Mouse (Mus musculus): ENCODE measurements at regions not wholly inside any gene's neighbourhood (a gene's known extent, or its start where the extent isn't known, plus 50 kb on each side); places are given as distances from the start of the nearest gene placed in this dataset.

DNA sequence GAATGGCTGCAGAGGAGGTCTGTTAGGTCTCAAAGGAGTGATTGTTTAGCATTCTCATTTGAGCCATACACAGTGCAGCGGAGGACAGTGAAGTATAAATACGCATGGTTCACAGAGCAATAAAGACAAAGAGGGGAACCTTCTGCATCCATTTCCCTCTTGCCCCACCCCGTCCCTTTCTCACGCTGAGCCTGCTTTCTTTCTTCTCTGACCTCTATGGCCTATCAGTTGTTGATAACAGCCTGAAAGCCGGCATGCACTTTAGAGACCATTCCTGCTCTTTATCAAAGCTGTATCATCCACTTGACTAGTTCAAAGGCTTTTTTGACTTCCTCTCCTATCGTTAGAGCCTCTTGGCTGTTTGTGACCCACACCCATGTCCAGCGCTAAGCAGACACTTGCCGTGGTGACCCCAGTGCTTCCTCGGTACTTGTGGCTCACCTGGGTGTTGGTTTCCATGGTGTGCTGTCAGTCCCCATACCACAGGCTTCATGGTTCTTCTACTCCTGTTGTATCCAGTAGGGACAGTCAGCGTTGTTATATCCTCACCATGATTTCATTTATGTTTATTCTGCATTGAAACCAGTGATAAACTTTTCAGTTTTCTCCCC is 161.3 kb downstream of the Slc30a10 start:
- no peak for DNase-seq (ENCODE audit: extremely low spot score in 1 of 2, low spot score in 1 of 2)

DNA sequence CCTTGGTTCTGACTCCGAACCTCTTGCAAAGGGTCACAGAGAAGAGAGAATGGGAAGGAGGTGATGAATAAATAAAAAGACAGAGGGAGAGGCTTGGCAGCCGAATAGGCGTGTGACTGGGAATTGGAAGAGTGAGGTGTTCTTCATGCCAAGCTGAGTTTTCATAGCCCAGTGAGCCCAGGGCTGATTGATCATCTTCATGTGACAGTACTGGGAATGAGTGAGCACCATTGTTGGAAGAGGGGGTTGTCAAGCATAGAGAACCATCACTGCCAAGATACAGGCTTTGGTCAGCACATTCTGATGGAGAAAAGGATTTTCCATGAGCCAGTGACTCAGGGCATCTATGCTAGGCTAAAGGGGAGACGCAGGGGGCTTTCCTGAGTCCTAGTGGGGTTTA is 163.0 kb downstream of the Slc30a10 start:
- no peak for DNase-seq (ENCODE audit: extremely low spot score in 1 of 2, low spot score in 1 of 2)

DNA sequence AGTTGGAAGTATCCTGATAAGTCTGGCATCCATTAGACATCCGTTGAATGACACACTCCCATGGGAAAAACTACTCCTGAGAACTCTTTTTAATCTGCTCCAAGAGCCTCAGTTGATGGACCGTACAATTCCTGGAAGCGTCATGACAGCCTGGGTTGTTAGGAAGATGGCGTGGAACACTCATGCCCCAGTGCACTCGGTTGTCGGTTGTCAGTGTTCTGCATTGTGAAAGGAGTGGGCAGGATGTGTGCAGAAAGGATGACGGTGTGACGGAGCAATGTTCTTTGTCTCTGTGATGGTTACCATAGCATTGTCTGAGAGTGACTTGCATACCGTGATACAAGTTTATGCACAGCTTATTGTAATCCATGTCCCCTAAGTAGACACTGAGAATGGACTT is 164.4 kb downstream of the Slc30a10 start:
- DNase-seq (ENCODE audit: extremely low spot score in 1 of 2, low spot score in 1 of 2): no peak

DNA sequence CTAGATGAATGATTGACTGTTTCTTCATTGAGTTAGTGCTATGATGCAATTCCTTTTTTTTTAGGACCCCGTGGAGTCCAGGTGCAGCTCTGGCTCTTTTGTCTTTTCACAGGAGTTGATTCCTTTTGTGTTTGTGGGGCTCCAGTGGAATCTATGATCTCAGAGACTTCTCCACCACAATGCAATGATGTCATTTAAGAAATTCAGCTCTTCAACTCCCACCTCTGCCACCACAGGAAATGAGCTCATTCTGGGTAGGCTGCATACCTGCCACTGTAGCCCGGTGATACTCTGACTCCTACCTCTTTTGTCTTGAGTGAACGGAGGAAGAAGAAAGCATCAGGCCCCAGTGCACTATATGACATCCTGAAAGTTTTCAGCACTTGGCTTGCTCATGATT is 173.8 kb downstream of the Slc30a10 start:
- no peak for DNase-seq (ENCODE audit: extremely low spot score in 1 of 2, low spot score in 1 of 2)

DNA sequence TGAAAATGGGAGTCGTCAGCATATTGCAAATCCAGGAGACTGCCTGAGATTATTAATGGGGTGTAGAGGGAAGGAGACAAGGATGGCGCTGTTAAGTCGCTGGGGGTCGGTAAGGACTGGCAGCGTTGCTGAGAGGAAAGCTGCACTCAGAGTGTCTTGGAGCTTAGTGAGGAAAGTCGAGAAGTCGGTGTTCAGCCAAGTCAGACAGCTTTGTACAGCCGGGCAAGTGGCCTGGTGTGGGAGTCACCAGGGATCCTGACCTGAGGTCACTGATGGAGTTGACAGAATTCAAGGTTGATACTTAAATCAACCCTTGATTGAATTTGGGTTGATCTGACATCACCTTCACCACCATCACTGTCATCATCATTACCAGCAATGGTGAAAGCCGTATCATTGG is 175.3 kb downstream of the Slc30a10 start:
- DNase-seq (ENCODE audit: extremely low spot score in 1 of 2, low spot score in 1 of 2): no peak

DNA sequence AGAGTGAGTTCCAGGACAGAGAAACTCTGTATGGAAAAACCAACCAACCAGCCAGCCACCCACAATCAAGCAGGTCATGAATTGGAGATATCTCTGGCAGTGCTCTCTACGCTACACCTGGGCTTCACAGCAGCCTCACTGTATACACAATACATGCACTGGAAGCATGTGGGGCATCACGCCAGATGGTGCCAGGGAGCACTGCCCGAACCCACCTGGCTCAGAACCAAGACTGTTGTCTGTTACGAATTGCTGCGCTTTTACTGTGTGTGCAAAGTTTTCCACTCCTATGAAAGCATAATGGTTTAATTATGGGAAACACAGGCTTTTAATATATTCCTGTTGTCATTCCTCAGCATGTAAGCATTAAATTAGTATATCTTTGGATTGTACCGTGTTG is 184.0 kb downstream of the Slc30a10 start:
- DNase-seq (ENCODE audit: extremely low spot score in 1 of 2, low spot score in 1 of 2): no peak

DNA sequence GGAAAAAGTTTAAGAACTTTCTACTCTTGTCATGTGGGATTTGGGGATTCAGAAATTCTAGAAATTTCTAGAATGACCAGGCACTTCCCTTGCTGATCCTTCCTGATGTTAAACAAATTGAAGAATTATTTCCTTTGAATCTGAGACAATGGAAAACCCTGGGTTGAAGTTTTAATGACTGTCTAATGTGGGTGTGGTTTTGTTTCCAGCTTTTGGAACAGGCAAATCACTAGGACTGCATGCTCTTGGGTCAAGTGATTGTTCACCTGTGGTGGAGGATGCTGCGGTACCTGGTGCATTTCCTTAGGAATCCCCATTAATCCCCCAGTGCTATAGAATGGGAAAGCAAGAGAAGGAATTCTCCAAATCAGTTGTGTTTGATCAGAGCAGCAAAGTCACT is 184.8 kb downstream of the Slc30a10 start:
- no peak for DNase-seq (ENCODE audit: extremely low spot score in 1 of 2, low spot score in 1 of 2)

DNA sequence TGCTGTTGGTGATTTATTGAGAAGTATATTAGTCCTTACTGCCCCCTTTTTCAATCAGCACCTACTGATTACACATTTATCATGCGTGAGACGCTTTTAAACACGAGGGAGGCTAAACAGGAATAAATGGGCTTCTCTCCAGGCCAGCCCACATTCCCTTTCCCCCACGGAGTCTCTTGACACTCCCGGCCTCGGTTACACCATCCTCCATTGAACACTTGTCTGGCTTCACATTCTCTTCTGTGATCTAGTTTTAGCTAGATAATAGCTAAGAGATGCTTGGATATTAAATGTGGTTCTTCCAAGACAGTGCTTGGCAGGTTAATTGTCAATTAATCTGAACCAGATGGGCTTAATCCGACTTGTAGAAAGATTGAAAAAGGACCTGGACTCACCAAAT is 189.4 kb downstream of the Slc30a10 start:
- DNase-seq (ENCODE audit: extremely low spot score in 1 of 2, low spot score in 1 of 2): no peak

DNA sequence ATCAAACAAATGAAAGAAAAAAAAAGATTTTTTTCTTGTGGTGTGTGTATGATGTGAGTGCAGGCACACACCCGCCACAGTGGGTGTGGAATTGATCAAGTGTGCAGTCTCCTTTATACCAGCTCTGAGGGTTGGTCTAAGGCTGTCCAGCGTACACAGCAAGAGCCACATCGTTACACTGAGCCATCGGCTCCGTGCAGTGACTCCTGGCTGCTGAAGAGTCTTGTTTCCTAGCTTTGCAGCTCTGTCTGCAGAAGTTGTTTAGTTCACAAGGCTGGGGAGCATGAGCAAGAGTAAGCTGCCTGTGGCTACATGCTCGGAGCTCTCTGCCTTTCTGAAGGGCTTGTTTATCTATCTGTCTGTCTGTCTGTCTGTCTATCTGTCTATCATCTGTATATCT is 193.5 kb downstream of the Slc30a10 start:
- DNase-seq (ENCODE audit: extremely low spot score in 1 of 2, low spot score in 1 of 2): no peak

DNA sequence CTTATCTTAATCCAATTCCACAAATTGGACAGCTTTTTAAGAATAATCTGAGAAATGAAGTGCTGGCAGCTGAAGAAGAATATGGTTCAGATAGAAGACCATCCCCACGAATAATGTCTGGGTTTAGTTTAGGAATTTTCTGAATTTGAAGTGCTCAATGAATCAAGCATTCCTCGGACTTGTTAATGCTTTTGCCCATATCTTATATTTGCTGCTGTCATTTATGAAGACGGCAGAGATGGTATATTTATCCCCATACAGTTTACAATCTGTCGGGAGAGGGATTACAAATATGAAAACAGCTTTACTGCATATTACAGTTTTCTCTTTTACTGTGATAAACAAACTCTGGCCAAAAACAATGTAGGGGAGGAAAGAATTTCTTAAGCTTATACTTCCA is 194.3 kb downstream of the Slc30a10 start:
- DNase-seq (ENCODE audit: extremely low spot score in 1 of 2, low spot score in 1 of 2): no peak

DNA sequence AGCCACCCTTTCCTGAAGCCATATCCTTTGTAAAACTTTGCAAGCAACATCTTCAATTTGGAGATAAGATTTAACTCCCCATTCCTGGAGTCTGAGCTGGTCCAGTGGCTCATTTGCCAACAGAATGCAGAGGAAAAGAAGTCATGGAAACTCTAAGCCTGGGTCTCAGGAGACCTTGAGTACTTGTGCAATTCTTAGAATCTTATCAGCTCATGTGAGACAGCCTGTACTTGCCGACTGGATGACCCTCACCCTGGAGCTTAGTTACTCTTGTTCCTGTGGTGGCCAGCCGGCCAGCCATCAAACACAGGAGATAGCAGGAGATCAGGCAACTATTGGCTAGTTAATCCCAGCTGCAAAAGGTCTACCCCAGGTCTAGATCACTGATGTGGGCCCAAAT is 196.3 kb downstream of the Slc30a10 start:
- DNase-seq (ENCODE audit: extremely low spot score in 1 of 2, low spot score in 1 of 2): no peak

DNA sequence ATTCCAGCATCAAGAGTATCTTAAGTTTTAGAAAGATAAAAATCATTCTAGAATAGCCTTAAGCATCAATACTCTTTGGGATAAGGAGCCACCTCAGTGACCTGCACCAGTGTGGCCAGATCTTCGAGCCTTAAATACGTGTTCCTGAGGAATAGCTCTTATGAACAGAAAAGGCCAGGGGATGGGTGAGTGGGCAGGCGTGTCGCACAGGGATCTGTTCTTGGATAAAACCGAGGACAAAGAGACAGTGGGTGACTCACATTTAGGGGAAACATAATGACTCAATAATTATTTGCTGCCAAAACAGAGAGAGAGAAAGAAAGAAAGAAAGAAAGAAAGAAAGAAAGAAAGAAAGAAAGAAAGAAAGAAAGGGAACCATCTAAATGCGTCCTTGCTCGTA is 200.4 kb downstream of the Slc30a10 start:
- DNase-seq (ENCODE audit: extremely low spot score in 1 of 2, low spot score in 1 of 2): no peak

DNA sequence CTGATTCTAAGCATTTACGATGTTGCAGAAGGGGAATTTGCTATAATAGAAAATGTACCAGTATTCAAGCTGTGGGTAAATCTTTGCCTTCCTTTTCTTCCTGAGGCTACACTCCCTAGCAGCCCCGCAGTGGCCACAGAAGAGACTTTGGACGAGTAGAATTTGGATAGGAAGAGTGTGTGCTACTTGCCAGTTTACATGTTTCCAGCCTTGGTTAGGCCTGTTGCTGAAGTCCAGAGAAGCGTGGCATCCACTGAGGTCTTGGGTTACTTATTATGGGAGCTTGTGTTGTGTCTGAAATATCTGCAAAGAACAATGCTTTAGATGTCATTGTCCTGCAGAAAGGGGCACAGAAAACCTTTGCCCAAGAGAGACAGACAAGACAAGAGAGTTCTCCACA is 200.8 kb downstream of the Slc30a10 start:
- DNase-seq (ENCODE audit: extremely low spot score in 1 of 2, low spot score in 1 of 2): no peak

DNA sequence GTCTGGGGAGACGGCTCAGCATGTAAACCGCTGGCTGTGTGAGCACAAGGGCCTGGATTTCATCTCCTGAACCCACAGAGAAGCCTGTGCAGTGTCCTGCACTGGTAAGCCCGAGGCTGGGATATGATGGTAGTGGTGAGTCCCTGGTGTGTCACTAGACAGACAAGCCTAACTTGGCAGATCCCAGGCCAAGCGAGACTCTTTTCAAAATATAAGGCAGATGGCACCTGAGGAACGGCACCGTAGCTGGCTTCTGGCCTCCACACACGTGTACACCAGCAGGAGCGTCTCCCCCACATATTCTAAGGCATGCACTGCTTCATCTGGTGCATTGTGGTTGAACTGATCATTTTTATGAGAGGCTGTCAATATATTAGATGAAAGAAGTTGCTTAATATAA is 202.6 kb downstream of the Slc30a10 start:
- no peak for DNase-seq (ENCODE audit: extremely low spot score in 1 of 2, low spot score in 1 of 2)

DNA sequence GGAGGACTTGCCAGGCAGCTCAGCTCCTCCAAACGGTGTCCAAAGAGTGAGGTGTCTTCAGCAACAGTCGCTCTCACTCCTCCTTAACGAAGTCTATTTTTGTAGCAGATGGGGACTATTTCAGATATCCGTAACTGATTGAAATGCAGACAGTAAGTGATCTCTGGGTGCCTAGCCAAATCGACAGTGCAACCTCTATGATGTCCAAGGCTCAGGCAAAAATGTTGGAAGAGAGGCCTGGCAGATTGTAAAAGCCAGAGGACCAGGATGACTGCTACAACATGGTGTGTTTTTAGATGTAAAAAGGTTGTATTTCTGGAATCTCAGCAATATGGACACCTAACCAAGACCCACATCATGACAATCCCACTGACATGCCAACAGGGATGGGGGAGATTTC is 204.8 kb downstream of the Slc30a10 start:
- DNase-seq (ENCODE audit: extremely low spot score in 1 of 2, low spot score in 1 of 2): no peak

DNA sequence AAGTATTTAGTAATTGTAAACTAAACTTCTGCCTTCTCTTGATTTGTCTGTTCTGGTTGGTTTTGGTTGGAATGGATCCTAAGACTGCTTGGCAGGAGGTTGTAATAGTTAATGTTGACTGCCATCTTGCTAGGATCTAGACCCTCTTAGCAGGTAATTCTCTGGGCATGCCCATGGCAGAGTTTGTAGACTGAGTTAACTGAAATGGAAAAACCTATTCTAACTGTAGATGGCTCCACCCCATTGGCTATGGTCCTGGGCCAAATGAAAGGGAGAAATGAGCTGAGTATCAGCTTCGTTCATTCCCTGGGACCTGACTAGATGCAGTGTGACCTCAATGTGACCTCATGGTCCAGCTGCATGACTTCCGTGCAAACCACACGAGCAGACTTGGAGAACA is 207.7 kb downstream of the Slc30a10 start:
- no peak for DNase-seq (ENCODE audit: extremely low spot score in 1 of 2, low spot score in 1 of 2)

DNA sequence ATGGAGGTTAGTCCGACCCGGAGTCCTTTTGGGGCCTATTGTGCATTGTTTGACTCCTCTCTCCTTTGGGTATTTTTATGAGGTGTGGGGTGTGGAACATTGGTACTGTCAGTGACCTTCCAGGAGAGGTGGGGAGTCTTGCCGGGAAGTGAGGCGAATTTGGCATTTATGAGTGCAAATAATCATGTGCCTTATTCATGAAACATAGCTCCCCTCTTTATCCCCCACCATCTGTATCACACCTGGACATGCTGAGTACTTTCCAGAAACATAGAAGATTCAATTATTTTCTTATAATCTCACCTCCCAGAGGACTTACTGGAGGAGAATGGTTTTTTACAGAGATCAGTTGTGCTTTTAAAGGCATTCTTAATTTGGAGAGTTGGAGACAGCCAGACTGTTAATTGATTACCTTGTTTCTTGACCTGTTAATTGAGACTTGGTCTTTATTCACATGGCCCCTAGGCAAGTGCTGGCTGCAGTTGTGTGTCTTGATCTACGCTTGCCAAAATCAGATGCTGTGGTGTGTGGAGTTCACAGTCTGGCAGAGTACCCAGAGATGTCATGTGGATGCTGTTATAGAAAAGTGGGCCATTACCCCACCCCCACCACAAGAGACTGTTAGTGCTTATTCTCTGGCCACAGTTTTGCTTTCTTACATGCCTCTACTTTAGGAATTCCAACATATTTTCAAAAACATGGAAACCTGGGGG is 215.5 kb downstream of the Slc30a10 start:
- DNase-seq (ENCODE audit: extremely low spot score in 1 of 2, low spot score in 1 of 2): no peak

DNA sequence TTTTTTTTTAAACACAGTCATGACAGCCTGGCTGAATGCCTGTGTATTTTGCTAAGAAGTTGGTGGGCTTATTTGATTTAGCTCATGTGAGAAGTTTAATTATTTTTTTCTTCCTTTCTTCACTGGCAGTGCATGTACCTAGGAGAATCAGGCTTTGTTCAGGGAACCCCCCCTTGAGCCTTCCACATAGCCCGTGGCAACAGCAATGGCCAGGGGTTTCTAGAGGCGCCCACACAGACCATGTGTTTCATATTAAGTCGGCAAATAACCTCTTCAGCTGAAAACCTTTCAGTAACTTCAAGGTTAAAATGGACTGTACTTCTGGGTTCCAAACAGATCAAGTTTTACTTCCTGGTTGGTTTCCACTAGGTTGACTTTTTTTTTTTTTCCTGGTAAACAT is 218.3 kb downstream of the Slc30a10 start:
- DNase-seq (ENCODE audit: extremely low spot score in 1 of 2, low spot score in 1 of 2): no peak

DNA sequence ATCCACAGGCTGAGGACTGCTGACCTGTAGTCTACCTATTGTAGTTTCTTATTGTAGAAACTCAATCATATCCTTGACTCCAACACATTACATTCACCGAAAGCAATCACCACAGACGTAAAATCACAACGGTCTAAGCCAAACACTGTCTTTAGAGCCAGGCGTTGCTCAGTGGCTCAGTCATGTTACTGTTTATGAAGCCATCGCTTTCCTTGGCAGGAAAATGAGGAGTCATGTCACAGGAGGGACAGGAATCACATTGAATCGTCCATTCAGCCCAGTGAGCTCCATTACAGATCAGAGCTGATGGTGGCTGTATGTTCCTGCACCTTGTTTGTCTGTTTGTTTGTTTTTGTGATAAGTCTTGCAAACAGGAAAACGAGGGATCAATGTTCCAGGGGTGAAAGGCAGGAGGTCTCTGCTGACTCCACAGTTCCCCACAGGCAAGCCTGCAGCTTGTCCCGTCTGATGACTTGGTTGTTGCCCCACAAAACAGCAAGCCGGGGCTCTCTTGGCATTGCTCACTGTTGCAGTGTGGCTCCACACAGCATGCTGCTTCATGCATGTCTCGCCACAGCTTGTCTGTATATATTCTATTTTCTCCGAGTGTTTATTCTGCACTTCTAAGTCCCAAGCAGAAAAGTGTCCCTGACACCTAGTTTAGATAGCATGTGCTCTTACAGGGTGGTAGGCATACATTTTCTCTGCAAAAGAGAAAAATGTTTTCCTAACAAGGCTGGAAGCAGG is 221.2 kb downstream of the Slc30a10 start:
- DNase-seq (ENCODE audit: extremely low spot score in 1 of 2, low spot score in 1 of 2): no peak

DNA sequence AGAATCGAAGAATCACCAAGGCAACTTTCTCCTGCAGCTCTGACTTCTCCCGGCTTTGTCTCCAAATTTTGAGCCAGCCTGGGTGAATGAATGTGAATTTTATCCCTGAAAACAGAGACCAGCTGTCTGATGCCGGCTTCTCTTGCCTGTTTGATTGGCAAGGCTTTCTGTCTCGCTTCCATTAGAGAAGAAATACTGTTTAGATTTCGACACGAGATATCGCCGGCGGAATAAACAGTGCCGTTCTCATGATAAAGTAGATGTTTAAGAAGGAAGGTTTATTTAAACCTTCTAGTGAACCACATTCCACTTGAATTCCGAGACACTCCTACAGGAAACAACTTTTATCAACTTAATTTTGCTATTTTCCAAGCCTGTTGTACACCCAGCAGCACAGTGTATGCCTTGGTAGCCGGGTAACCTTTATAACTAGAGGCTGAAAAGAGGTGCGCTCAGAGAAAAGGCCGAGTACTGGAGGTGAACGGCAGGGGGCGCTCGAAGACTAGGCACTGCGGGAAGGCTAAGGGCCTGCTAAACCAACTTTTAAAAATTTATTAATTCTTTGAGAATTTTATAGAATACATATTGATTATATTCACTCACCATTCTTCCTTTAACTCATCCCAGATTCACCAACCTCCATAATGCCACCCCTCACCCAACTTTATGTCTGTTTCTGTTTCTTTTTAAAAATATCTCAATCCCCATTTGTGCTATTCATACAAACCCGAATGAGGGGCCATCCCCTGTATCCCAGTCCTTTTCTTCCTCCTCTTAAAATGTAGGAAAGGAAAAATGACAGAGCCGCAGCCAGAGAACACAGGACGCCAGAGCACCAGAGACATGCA is 227.2 kb downstream of the Slc30a10 start:
- peak; percentile 81 to 98 for DNase-seq (ENCODE audit: extremely low spot score in 1 of 2, low spot score in 1 of 2)

DNA sequence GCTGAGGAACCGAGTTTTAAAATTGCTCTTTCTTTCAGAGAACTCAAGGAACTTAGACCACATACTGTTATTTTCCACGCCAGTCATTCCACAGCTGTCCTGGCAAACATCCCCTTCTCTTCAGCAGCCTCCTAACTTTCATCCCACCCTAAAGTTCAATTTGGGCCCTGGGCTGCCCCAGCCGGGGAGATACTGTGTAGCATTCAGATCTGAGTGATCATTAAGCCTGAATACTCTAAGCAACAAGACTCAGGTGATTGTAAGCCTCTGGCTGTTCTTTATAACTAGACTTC is 227.8 kb downstream of the Slc30a10 start:
- DNase-seq (ENCODE audit: extremely low spot score in 1 of 2, low spot score in 1 of 2): no peak

All from layer of hippocampus, postnatal 25 days (tissue).